Mouse (Mus musculus) WW6 (cell line): Measurements from ENCODE around the gene Serpina1d.
"Not testable (repeated sequence)": the region's sequence is repeated elsewhere in the genome, so short reads cannot be mapped to it uniquely, and the experiment has no call there.

Experiments used
- DNase-seq: peaks from one replicate; pipeline ENCODE4 v3.0.0-alpha.2; 2013; ENCODE audit warnings: low read depth, low spot score

The Serpina1d gene

GRCm38 (mm10) chr12:103773246-103773851, at the start of gene Serpina1d:
Gene Serpina1d (minus strand): TSS chr12:103773592.
- DNase-seq: not testable (repeated sequence)

- not testable (repeated sequence) for DNase-seq
Measured at GRCm38 (mm10) chr12:103770597-103770996, 2.8 kb downstream of the Serpina1d start.

- DNase-seq: not testable (repeated sequence)
Measured at GRCm38 (mm10) chr12:103763083-103763482, 10.3 kb downstream of the Serpina1d start.

- not testable (repeated sequence) for DNase-seq
Measured at GRCm38 (mm10) chr12:103760316-103760715, 13.1 kb downstream of the Serpina1d start.

GRCm38 (mm10) chr12:103745957-103746356, 27.4 kb downstream of the Serpina1d start:
- DNase-seq: not testable (repeated sequence)

- not testable (repeated sequence) for DNase-seq
Measured at GRCm38 (mm10) chr12:103737791-103738580, 35.4 kb downstream of the Serpina1d start.

GRCm38 (mm10) chr12:103735566-103735965, 37.8 kb downstream of the Serpina1d start:
- DNase-seq: not testable (repeated sequence)

GRCm38 (mm10) chr12:103735101-103735500, 38.3 kb downstream of the Serpina1d start:
- not testable (repeated sequence) for DNase-seq
